Mouse (Mus musculus) liver (tissue): ENCODE results near the gene Rnf4.

Experiments
- DNase-seq: peaks from one replicate; pipeline ENCODE4 v3.0.0-alpha.2; 2020; ENCODE audit warnings: mixed read lengths

The Rnf4 gene

DNA sequence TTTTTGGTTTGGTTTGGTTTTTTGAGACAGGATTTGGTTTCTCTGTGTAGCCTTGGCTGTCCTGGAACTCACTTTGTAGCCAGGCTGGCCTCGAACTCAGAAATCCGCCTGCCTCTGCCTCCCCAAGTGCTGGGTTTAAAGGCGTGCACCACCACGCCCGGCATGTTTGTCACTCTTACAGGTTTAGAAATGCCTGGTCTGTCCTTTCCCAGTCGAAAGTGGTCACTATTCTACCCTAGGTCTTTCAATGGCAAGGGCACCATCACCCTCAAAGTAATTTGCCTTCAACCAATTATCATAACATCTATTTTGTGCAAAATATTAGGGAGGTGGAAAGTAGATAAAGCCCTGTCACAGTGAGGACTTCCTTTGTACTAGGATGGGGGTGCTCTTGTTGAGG is 4.2 kb downstream of the Rnf4 start:
- no peak for DNase-seq

GRCm38 (mm10) chr5:34352084-34352631 is 16.1 kb downstream of the Rnf4 start:
- no peak for DNase-seq

- DNase-seq: no peak
Measured at GRCm38 (mm10) chr5:34360261-34360660, 24.2 kb downstream of the Rnf4 start.

- DNase-seq: no peak
Measured at GRCm38 (mm10) chr5:34363115-34363514, 27.0 kb downstream of the Rnf4 start.

DNA sequence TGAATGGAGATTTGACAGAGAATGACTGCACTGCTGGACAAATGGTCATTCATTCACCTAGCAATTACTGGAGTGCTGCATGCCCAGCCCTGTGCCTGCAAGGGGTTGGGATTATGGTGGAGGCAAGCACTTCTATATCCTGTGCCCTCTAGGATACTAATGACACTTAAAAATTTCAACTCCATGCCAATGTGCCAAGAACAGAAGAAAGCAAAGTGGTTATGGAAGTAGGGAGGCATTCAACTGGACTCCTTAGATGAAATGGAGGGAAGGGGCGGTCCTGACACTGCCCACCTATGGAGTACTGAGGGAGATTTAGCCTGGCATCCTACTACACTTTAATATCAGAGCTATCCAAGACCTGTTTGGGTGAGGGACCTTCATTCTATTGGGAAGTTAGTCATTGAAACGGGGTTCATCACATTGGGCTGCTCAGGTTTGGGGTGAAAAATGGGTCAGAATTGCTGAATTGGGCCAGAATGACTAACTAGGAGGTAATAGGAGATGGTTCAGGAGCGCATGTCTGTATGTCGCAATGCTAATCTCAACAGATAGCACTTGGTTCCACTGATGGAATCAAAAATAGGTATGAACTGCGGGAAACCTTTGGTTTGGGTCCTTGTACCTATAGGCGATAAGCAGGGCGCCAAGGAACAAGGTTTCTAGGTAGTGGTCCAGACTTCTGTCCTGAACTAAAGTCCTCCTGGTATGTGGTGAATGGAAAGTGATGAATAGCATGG is 32.6 kb downstream of the Rnf4 start:
- no peak for DNase-seq

DNA sequence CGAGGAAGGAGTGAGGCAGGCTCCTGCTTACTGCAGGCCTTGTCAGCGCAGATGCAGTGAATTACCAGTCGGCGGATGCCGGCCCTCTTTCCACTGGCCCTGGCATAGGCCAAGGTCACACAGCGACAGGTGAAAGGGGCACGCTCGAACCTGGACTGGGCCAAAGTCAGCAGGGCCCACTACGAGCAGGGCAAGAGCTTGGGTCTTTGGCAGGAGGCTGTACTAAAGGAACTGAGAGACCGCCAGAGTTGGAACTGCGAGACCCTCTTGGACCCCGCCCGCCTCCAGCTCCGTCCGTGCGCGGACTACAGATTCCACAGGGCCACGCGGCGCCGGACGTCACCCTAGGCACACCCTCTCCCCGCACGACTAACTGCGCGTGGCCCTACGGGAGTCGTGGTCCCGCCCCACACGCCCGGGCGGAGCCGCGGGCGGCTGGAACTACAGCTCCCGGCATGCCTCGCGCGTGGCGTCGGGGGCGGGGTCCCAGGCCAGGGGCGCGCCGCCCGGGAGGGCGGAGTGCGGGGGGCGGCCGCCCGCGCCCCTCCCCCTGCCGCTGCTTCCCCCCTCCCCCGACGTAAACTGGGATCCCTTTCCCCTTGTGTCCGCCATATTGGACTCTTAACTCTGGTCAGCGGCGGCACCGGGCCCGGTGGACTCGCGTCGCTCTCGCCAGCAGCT is 33.4 kb downstream of the Rnf4 start, which contains the start of gene Fam193a:
TSS of gene Fam193a (plus strand) at position 593 of the 681 bp plus-strand sequence.
- peak; percentile 97 for DNase-seq

DNA sequence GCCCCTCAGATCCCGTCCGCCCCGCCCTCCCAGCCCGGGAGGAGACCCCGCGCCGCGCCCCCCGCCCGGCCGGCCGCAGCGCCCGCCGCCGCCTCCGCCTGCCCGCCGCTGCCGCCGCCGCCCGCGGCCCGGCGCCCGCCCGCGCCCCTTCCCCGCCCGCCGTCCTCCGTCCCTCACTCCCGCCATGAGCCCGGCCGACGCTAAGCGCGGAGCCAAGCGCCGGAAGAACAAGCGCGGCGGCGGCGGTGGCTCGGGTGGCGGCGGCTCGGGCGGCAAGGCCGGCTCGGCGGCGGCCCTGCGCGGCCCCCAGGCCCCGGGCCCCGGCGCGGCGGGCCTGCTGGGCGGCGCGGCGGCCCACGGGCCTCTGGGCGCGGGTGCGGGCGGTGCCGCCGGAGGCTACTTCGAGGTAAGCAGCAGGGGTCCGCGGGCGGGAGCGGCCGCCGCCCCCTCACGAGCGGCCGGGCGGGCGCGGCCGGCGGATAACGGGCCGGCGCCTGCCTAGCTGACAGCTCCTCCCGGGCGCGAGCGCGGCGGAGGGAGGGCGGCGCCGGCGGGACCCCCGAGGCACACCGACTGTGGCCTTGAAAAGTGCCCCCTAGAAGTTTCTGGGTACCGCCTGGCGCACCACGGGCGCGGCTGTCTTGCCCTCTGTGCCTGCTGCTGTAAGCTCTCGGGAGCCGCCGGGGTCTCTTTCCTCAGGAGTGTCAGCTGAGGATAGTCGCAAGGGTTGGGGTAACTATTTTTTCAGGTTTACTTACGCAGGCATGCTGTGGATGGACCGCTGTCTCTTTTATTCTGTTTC is 34.1 kb downstream of the Rnf4 start:
- DNase-seq: peak; percentile 65

- DNase-seq: no peak
Measured at GRCm38 (mm10) chr5:34370840-34371239, 34.8 kb downstream of the Rnf4 start.

DNA sequence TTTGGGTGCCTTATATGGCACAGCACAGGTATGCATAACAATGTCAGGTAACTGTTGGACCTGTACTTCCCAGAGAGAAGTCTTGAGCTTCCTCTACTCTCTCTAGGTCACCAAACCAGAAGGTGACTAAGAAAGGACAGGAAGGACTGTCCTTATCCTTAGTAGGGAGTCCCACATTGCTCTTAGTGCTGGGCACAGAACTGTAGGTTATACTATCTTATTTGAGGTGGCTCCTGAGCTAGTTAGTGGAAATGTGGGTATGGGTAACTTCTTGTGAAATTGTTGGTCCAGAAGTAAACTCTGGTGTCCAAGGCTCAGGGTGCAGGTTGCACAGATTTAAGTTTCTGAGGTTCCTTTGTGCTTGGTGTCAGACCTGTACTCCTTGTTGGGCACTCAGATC is 36.1 kb downstream of the Rnf4 start:
- DNase-seq: no peak

- DNase-seq: no peak
Measured at GRCm38 (mm10) chr5:34372541-34372940, 36.5 kb downstream of the Rnf4 start.

DNA sequence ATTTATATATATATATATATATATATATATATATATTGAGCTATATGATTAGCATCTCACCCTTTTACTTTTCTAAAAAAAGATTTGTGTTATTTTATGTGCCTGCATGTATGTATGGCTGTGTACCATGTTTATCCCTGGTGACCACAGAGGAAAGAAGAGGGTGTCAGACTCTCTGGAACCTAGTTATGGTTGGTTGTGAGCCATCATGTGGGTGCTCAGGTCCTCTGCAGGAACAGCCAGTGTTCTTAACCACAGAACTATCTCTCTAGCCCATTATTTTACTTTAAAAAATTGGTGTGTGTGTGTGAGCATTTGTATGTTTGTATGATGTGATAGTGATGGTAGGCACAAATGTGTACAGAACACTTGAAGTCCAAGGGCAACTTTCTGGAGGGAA is 42.7 kb downstream of the Rnf4 start:
- no peak for DNase-seq

GRCm38 (mm10) chr5:34381700-34382099 is 45.6 kb downstream of the Rnf4 start:
- no peak for DNase-seq

DNA sequence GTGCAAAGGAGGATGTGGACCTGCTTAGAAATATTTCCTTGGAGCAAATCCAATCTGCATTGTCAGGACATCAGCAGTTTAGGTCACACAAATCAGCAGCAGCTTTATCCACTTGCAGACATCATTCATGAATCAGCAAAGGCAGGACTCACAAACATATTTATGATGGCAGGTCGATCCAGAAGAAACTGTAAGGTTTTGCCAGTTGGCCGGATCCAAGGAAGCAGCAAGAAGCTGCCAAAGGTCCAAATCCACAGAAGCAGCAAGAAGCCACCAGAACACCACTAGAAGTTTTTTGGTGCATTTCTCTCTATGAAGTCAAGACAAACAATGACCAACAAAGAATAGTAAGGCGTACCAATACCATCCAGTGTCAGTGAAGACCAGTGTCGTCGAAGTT is 49.5 kb downstream of the Rnf4 start:
- no peak for DNase-seq

DNA sequence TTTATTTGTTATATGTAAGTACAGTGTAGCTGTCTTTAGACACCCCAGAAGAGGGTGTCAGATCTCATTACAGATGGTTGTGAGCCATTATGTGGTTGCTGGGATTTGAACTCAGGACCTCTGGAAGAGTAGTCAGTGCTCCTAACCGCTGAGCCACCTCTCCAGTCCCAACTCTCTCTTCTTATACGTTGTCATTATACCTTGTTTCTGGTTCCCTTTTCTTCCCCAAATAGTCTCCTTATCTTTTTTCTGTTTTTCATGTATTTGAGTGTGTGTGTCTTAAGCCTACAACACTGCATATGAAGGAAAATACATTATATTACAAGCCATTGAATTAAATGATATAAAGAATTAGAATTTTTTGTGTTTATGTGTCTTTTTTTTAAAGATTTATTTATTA is 50.7 kb downstream of the Rnf4 start:
- DNase-seq: no peak

DNA sequence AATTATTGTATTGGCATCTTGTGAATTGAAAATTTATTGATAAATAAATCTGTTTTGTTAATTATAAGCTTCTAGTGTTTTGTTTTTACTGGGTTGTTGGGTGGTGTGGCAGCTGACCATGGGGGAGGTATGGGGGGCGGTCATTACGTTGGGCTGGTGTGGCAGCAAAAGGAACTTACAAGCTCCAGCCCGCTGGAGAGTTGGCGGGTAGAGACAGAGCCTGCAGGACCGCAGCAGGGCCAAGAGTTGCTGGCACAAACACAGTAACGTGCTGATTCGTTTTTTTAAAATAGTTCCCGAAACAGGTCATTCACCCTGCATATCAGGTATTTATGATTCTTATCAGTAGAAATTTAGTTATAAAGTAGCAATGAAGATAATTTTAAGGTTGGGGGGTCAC is 57.2 kb downstream of the Rnf4 start:
- no peak for DNase-seq

- no peak for DNase-seq
Measured at GRCm38 (mm10) chr5:34395347-34395746, 59.3 kb downstream of the Rnf4 start.

- no peak for DNase-seq
Measured at GRCm38 (mm10) chr5:34395850-34396540, 59.9 kb downstream of the Rnf4 start.

DNA sequence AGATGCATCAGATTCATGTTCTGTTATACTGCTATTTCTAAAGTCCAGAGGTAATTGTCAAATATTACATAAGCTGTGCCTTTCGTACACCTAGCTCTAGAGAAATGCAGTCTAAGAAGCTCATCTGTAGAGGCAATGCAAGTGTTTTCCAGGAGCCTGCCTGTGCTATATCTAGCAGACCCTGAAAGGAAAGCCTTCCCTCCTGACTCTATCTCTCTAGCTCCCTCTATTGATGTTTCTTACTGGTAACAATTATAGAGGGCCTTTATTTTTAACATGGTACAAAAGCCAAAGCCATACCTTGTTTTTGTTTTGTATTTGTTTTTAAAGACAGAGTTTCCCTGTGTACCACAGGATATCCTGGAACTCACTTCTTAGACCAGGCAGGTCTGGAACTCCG is 61.8 kb downstream of the Rnf4 start:
- no peak for DNase-seq

DNA sequence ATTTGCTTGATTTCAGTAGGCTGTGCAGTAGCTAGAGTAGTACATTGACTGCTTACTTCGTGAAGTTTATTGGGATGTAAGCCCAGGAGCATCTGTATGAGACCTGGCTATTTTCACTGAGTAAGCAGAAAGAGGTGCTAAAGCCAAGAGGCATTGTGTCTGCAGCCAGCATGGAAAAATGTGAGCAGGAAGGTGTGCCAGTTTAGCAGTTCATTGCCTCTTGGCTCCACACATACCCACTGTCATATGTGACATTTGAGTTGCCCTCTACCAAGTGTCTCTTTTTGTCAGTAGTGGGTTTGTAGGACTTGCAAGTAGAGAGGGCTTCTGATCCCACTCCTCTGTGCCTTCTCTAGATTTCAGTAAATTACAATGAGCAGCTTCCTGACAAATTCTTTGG is 62.2 kb downstream of the Rnf4 start:
- no peak for DNase-seq
